11 mouse cellular contexts compared by ENCODE assay signal in genomic region chr4:136070592-136070991, GRCm38 (mm10). TPM values are rescaled to one million over a fixed set of nuclear protein-coding genes. Genes with fewer than 3 reads are reported as not detected.
DNase-seq lines count a peak whose midpoint lies in the region; ATAC-seq and TF ChIP-seq lines count a peak whose summit lies in the region.
"Had no signal": no experiment of that assay in that cellular context is flagged by ENCODE, and none has a peak within 500 bp of the region (broad histone marks: within the 10 kb centered on the region; RNA-seq: fewer than 3 reads in every experiment).

No protein-coding gene starts in this region.

- no peak for ATAC-seq in intestine, embryonic 14.5 days (replicated peaks; ENCODE audit: low FRiP score, low TSS enrichment, low read depth)
- no peak for ATAC-seq in intestine, postnatal 0 days
- peak; percentile 62; the same call in 1 of the 2 replicates for ATAC-seq in midbrain, embryonic 13.5 days
- ATAC-seq in midbrain, embryonic 14.5 days (ENCODE audit: low FRiP score, low TSS enrichment): no peak
- no peak for ATAC-seq in limb, embryonic 15.5 days (ENCODE audit: insufficient number of reproducible peaks, low FRiP score, low TSS enrichment, low read depth)

- H3K9me3 ChIP-seq in heart, embryonic 10.5 days: no peaks in the 10 kb centered on the region
- H3K9me3 ChIP-seq in intestine, embryonic 14.5 days (ENCODE audit: control insufficient read depth, low read length): no peaks in the 10 kb centered on the region
- H3K9me3 ChIP-seq in intestine, postnatal 0 days (ENCODE audit: control insufficient read depth): no peaks in the 10 kb centered on the region
- no peaks in the 10 kb centered on the region for H3K9me3 ChIP-seq in midbrain, embryonic 13.5 days
- no peaks in the 10 kb centered on the region for H3K9me3 ChIP-seq in midbrain, embryonic 14.5 days (ENCODE audit: control insufficient read depth, low read length)
- H3K9me3 ChIP-seq in limb, embryonic 15.5 days: no peaks in the 10 kb centered on the region
- H3K9me3 ChIP-seq: midbrain, embryonic 15.5 days; neural tube, embryonic 15.5 days had no signal

- H3K27me3 ChIP-seq in heart, embryonic 10.5 days (ENCODE audit: insufficient read depth, poor library complexity, severe bottlenecking): peaks cover 6% of the 10 kb centered on the region
- no peaks in the 10 kb centered on the region for H3K27me3 ChIP-seq in intestine, embryonic 14.5 days (replicated peaks; ENCODE audit: control insufficient read depth, insufficient read depth, low read length)
- H3K27me3 ChIP-seq in intestine, postnatal 0 days (replicated peaks; ENCODE audit: control insufficient read depth, insufficient read depth, low read length): no peaks in the 10 kb centered on the region
- peaks cover 7% of the 10 kb centered on the region for H3K27me3 ChIP-seq in midbrain, embryonic 13.5 days
- H3K27me3 ChIP-seq in midbrain, embryonic 14.5 days (ENCODE audit: control insufficient read depth, insufficient read depth, low read length): no peaks in the 10 kb centered on the region
- H3K27me3 ChIP-seq in limb, embryonic 15.5 days: no peaks in the 10 kb centered on the region
- H3K27me3 ChIP-seq: midbrain, embryonic 15.5 days; neural tube, embryonic 15.5 days had no signal

- peaks cover 29% of the 10 kb centered on the region for H3K4me1 ChIP-seq in heart, embryonic 10.5 days
- peaks cover 8% of the 10 kb centered on the region for H3K4me1 ChIP-seq in intestine, embryonic 14.5 days (replicated peaks; ENCODE audit: control insufficient read depth, insufficient read depth, low read length)
- H3K4me1 ChIP-seq in intestine, postnatal 0 days (replicated peaks; ENCODE audit: control insufficient read depth, insufficient read depth, low read length): no peaks in the 10 kb centered on the region
- peaks cover 10% of the 10 kb centered on the region; the same call in 1 of the 2 replicates for H3K4me1 ChIP-seq in midbrain, embryonic 13.5 days (replicated peaks)
- H3K4me1 ChIP-seq in midbrain, embryonic 14.5 days (ENCODE audit: control insufficient read depth, insufficient read depth, low read length): 0 out of 2 replicates have a peak, but pooled peaks cover 4% of the 10 kb centered on the region
- peaks cover 21% of the 10 kb centered on the region for H3K4me1 ChIP-seq in limb, embryonic 15.5 days

- no peaks in the 10 kb centered on the region for H3K36me3 ChIP-seq in heart, embryonic 10.5 days
- H3K36me3 ChIP-seq in intestine, embryonic 14.5 days (ENCODE audit: control insufficient read depth, insufficient read depth, low read length): no peaks in the 10 kb centered on the region
- H3K36me3 ChIP-seq in intestine, postnatal 0 days (ENCODE audit: control insufficient read depth, insufficient read depth): no peaks in the 10 kb centered on the region
- H3K36me3 ChIP-seq in midbrain, embryonic 13.5 days: no peaks in the 10 kb centered on the region
- no peaks in the 10 kb centered on the region for H3K36me3 ChIP-seq in midbrain, embryonic 14.5 days (ENCODE audit: control insufficient read depth, insufficient read depth, low read length)
- H3K36me3 ChIP-seq in limb, embryonic 15.5 days: no peaks in the 10 kb centered on the region
- H3K36me3 ChIP-seq: midbrain, embryonic 15.5 days; neural tube, embryonic 15.5 days had no signal

- TF ChIP-seq CTCF in intestine, postnatal 0 days (IDR thresholded peaks at IDR 0.05; ENCODE audit: low read depth): no peak

- no peak overlapping the region for H3K4me2 ChIP-seq in intestine, embryonic 14.5 days (ENCODE audit: low read length)
- no peak overlapping the region for H3K4me2 ChIP-seq in intestine, postnatal 0 days (replicated peaks; ENCODE audit: low read depth)
- H3K4me2 ChIP-seq in midbrain, embryonic 13.5 days (replicated peaks): no peak overlapping the region
- H3K4me2 ChIP-seq in midbrain, embryonic 14.5 days (ENCODE audit: low read length): no peak overlapping the region
- no peak overlapping the region for H3K4me2 ChIP-seq in limb, embryonic 15.5 days

- H3K9ac ChIP-seq in intestine, embryonic 14.5 days (ENCODE audit: low read length): no peak overlapping the region
- no peak overlapping the region for H3K9ac ChIP-seq in intestine, postnatal 0 days (ENCODE audit: low read depth, low read length)
- no peak overlapping the region for H3K9ac ChIP-seq in midbrain, embryonic 13.5 days (replicated peaks)
- H3K9ac ChIP-seq in midbrain, embryonic 14.5 days (replicated peaks; ENCODE audit: low read length): no peak overlapping the region
- H3K9ac ChIP-seq in limb, embryonic 15.5 days: no peak overlapping the region
- H3K9ac ChIP-seq: midbrain, embryonic 15.5 days had no signal

- WGBS in heart, embryonic 10.5 days: 49% methylated on average over 6 of the region's 6 CpGs
- 54% methylated on average over 6 of the region's 6 CpGs for WGBS in intestine, embryonic 14.5 days
- 69% methylated on average over 6 of the region's 6 CpGs for WGBS in intestine, postnatal 0 days
- WGBS in midbrain, embryonic 13.5 days: 64% methylated on average over 6 of the region's 6 CpGs
- 64% methylated on average over 6 of the region's 6 CpGs for WGBS in midbrain, embryonic 14.5 days
- 63% methylated on average over 6 of the region's 6 CpGs for WGBS in limb, embryonic 15.5 days

- intact Hi-C loops in heart, postnatal 25 days (cut with DNase I): loop anchor here (1.0 to 5.0 kb wide), 4 partner anchors 47 to 132 kb away; no protein-coding TSS in a partner anchor

- no peak overlapping the region for H3K4me3 ChIP-seq in heart, embryonic 10.5 days
- H3K4me3 ChIP-seq in intestine, embryonic 14.5 days (ENCODE audit: low read depth, low read length): no peak overlapping the region
- no peak overlapping the region for H3K4me3 ChIP-seq in intestine, postnatal 0 days (ENCODE audit: low read depth, low read length)
- H3K4me3 ChIP-seq in midbrain, embryonic 13.5 days (replicated peaks): no peak overlapping the region
- no peak overlapping the region for H3K4me3 ChIP-seq in midbrain, embryonic 14.5 days (replicated peaks; ENCODE audit: low read depth, low read length)
- H3K4me3 ChIP-seq in limb, embryonic 15.5 days: no peak overlapping the region
- H3K4me3 ChIP-seq: layer of hippocampus, adult 2 months; neural tube, embryonic 15.5 days had no signal

- DNase-seq in heart, embryonic 10.5 days (ENCODE audit: low spot score): no peak
- no peak for DNase-seq in heart, postnatal 25 days (ENCODE audit: low spot score)
- no peak for DNase-seq in intestine, embryonic 14.5 days (ENCODE audit: low spot score)
- no peak for DNase-seq in midbrain, embryonic 14.5 days
- DNase-seq in right cerebral cortex, postnatal 14 days: no peak

- H3K27ac ChIP-seq in heart, embryonic 10.5 days: peak overlapping the region; percentile 59
- 0 out of 2 replicates have a peak overlapping the region, but pooled peaks have one; percentile 38 for H3K27ac ChIP-seq in intestine, embryonic 14.5 days (ENCODE audit: low read depth)
- H3K27ac ChIP-seq in intestine, postnatal 0 days (ENCODE audit: low read depth, low read length): no peak overlapping the region
- no peak overlapping the region for H3K27ac ChIP-seq in midbrain, embryonic 13.5 days
- no peak overlapping the region for H3K27ac ChIP-seq in midbrain, embryonic 14.5 days (replicated peaks; ENCODE audit: low read depth, low read length)
- H3K27ac ChIP-seq in limb, embryonic 15.5 days: peak overlapping the region; percentile 67; the same call in 1 of the 2 replicates
- H3K27ac ChIP-seq: layer of hippocampus, adult 2 months; midbrain, embryonic 15.5 days had no signal

RNA-seq across cellular contexts. Expression of gene Rpl11, which starts 17.4 kb away (rescaled TPM):
- 336 and 390 TPM in 2 replicates for polyA plus RNA-seq in heart, embryonic 10.5 days (2016; fragmentation: Nextera tagmentation; extraction: Ambion mirVana)
- 100 to 1,000 TPM; 230 to 252 TPM for total RNA-seq in heart, postnatal 25 days (2021)
- polyA plus RNA-seq in intestine, embryonic 14.5 days (2014; fragmentation: Nextera tagmentation; extraction: Ambion mirVana): 575 and 596 TPM in 2 replicates
- 268 and 276 TPM in 2 replicates for polyA plus RNA-seq in intestine, postnatal 0 days (2015; fragmentation: Nextera tagmentation; extraction: Ambion mirVana)
- polyA plus RNA-seq in midbrain, embryonic 13.5 days (2015; fragmentation: Nextera tagmentation; extraction: Ambion mirVana): 333 and 348 TPM in 2 replicates
- 312 and 346 TPM in 2 replicates for polyA plus RNA-seq in midbrain, embryonic 14.5 days (2014; fragmentation: Nextera tagmentation; extraction: Ambion mirVana)
- 425 and 483 TPM in 2 replicates for polyA plus RNA-seq in limb, embryonic 15.5 days (2015; fragmentation: Nextera tagmentation; extraction: Ambion mirVana)

RNA-seq across cellular contexts. Expression of gene Eloa, which starts 49.0 kb away (rescaled TPM):
- polyA plus RNA-seq in heart, embryonic 10.5 days (2016; fragmentation: Nextera tagmentation; extraction: Ambion mirVana): 35.6 and 36.1 TPM in 2 replicates
- 10 to 100 TPM; 32.8 to 34.4 TPM for total RNA-seq in heart, postnatal 25 days (2021)
- 42.3 and 44.0 TPM in 2 replicates for polyA plus RNA-seq in intestine, embryonic 14.5 days (2014; fragmentation: Nextera tagmentation; extraction: Ambion mirVana)
- polyA plus RNA-seq in intestine, postnatal 0 days (2015; fragmentation: Nextera tagmentation; extraction: Ambion mirVana): 17.1 and 18.3 TPM in 2 replicates
- 27.8 and 30.1 TPM in 2 replicates for polyA plus RNA-seq in midbrain, embryonic 13.5 days (2015; fragmentation: Nextera tagmentation; extraction: Ambion mirVana)
- 25.0 and 33.8 TPM in 2 replicates for polyA plus RNA-seq in midbrain, embryonic 14.5 days (2014; fragmentation: Nextera tagmentation; extraction: Ambion mirVana)
- polyA plus RNA-seq in limb, embryonic 15.5 days (2015; fragmentation: Nextera tagmentation; extraction: Ambion mirVana): 47.0 and 47.7 TPM in 2 replicates

Comparison
In these comparisons a context has a peak if more than half of its experiments do, and no peak if none do; other contexts are left out.
1. H3K27ac ChIP-seq: peak in heart, embryonic 10.5 days (single experiment), intestine, embryonic 14.5 days (single experiment) and limb, embryonic 15.5 days (single experiment); none in intestine, postnatal 0 days (single experiment), midbrain, embryonic 13.5 days (single experiment) and midbrain, embryonic 14.5 days (single experiment).